Mouse (Mus musculus): Measurements from ENCODE around the gene Stoml2. TPM values are rescaled to one million over a fixed set of nuclear protein-coding genes. Genes with fewer than 3 reads are reported as not detected.
A peak's percentile ranks its signal among the peaks of the same experiment; 100 is the strongest.

Stoml2 gene
- 100 to 1,000 TPM; 101 to 107 TPM for total RNA-seq (2021)

GRCm38 (mm10) chr4:43031237-43031995 lies at the start of gene Stoml2:
Gene Stoml2, minus strand, starts transcription at chr4:43031710.
- DNase-seq = peak; percentile 93

DNA sequence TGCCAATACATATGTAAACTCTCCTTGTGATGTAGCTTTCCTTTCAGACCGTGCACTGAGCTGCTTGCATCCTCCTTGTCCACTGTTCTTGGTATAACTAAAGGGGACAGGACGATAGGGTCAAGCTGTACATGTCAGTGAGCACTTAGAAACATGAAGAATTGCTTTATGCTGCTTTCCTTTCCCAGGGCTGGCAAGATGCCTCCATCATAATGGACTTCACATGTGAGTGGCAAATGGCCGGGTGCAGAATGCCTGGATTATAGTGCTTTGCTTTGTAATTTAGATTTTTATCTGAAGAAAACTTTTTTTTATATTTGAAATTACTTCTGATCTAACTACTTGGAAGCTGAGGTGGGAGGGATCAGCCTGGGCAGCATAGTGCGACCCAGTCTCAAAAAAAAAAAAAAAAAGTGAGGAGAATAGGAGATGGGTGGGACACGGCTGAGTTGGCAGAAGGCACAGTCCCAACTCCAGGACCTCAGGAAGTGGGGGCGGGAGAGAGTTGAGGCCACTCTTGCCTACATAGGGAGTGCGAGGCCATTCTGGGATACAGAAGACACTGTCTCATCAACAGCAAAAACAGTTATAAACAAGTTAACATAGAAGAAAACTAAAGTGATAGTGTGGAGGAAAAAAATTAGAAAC lies 46.7 kb upstream of the Stoml2 start:
- no peak for DNase-seq

- no peak for DNase-seq
Observed at GRCm38 (mm10) chr4:43074923-43075322, 43.4 kb upstream of the Stoml2 start.

DNA sequence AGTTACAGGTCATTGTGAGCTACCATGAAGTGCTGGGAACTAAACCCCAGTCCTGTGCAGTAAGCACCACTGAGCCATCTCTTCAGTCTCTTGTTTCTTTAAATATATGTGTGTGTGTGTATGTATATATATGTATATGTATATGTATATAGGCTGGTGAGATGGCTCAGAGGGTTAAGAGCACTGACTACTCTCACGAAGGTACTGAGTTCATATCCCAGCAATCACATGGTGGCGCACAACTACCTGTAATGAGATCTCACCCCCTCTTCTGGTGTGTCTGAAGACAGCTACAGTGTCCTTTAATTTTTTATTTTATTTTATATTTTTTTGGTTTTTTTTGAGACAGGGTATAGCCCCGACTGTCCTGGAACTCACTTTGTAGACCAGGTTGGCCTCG lies 34.0 kb upstream of the Stoml2 start:
- no peak for DNase-seq

DNA sequence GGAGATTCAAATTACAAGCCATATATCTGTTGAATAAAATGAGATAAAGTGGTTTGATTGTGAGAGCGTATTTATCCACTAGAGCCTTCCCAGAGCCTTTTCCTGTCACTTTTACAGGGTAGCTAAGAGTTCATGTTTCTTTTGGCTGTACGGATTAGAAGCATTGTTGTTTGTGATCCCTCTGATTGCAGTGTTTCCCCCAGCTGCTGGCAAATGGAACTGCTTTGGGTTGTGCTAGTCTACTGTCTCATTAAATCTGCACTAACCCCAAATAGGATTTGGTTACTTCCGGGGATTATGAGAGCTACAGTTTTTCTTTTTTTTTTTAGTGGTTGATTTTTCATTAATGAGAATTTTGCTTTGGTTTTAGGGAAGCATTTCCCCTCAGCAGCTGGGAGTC lies 28.8 kb upstream of the Stoml2 start:
- no peak for DNase-seq

- DNase-seq = no peak
Observed at GRCm38 (mm10) chr4:43059697-43060096, 28.2 kb upstream of the Stoml2 start.

GRCm38 (mm10) chr4:43058753-43059654 lies 27.5 kb upstream of the Stoml2 start, which contains the start of gene Unc13b:
Gene Unc13b, plus strand, starts transcription at chr4:43058953.
- peak; percentile 95 for DNase-seq

DNA sequence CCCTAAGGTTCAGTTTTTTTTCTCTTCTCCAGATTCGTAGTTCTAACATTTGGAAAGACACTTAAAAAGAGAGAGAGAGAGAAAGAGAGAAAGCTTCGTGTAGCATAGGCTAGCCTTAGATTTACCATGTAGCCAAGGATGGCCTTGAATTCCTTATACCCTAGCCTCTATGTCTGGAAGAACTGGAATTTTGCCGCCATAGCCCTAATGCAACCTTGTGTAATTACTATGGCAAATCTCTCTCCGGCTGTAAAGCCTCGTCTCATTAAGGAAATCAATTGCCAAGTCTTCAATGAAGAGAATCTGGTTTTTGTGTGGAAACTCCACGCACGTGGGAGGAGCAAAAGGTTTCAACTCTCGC lies 26.9 kb upstream of the Stoml2 start:
- DNase-seq = no peak

- no peak for DNase-seq
Observed at GRCm38 (mm10) chr4:43057654-43058053, 26.1 kb upstream of the Stoml2 start.

GRCm38 (mm10) chr4:43052627-43053026 lies 21.1 kb upstream of the Stoml2 start:
- DNase-seq = peak; percentile 45

- peak; percentile 81 for DNase-seq
Observed at GRCm38 (mm10) chr4:43047231-43047630, 15.7 kb upstream of the Stoml2 start.

- no peak for DNase-seq
Observed at GRCm38 (mm10) chr4:43046607-43047006, 15.1 kb upstream of the Stoml2 start.

GRCm38 (mm10) chr4:43045659-43046302 lies 14.3 kb upstream of the Stoml2 start, which contains the start of gene Fam214b:
Gene Fam214b, minus strand, starts transcription at chr4:43046220.
- DNase-seq = peak; percentile 99

DNA sequence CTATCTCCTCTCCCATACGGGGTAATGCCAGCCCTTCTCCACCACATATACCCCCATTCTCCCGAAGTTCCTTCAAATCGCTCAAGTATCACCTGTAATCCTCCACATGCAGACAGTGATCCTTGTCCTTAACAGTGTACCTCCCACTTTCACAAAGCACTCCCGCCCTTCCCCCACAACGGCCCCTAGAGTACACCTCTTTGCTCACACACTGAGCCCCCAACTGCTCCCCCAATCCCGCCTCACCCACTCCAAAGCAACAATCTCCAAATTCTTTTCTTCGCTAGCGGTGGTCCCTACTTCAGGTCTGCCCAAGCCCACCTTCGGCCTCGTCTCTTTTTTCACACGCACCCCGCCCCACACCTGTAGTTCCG lies 13.8 kb upstream of the Stoml2 start:
- peak; percentile 39 for DNase-seq

- DNase-seq = no peak
Observed at GRCm38 (mm10) chr4:43044673-43045072, 13.2 kb upstream of the Stoml2 start.

GRCm38 (mm10) chr4:43043644-43044357 lies 12.3 kb upstream of the Stoml2 start:
- peak; percentile 69 for DNase-seq

GRCm38 (mm10) chr4:43040881-43041547 lies 9.5 kb upstream of the Stoml2 start:
- DNase-seq = no peak

DNA sequence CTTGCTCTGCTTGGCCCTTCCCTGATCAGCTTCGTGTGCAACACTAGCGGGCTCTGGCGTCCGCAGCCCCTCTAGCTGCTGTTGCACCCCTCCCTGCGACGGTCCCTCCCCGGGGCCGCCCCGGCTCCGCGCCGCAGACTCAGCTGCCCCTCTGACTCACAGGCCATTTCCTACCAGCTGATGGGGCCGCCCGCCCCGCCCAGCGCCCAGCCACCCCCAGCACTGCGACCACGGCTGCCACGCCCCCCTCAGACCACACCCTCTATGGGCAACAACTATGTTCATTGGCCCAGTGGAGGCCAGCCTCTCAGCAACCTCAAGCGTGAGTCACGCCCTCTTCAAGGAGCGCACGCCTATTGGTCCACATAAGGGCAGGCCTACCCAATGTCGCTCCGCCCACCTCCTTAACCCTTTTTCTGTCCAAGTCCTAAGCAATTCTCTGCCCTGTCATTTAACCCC lies 8.6 kb upstream of the Stoml2 start:
- peak; percentile 97 for DNase-seq

DNA sequence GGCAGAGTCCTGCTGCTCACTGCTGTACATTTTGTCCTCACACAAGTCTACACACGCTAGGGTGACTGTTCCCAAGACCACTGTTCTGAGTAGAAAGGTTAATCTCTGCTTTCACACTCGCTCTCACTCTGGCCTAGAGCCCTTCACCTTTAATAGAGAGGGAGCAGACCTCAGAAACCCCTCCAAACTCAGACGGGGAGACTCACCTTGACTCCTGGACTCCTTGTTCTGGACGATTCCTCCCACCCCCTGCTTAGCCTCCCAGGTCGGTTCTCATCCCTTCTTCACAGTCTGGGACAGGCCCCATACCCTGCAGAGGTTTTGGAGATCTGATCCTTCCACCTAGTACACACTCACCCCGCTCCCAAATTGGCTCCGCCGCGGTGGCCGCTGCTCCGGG lies 8.1 kb upstream of the Stoml2 start:
- DNase-seq = no peak

- peak; percentile 61 for DNase-seq
Observed at GRCm38 (mm10) chr4:43038567-43039495, 7.3 kb upstream of the Stoml2 start.
